Mouse (Mus musculus) kidney, adult 2 months (tissue): ENCODE data around the gene Fbxl17. TPM values are rescaled to one million over a fixed set of nuclear protein-coding genes. Genes with fewer than 3 reads are reported as not detected.

ENCODE experiments used
- DNase-seq: peaks from one replicate; pipeline ENCODE4 v3.0.0; 2021
- H3K27ac ChIP-seq: fragments of 200-500 bp; 2 replicates; pipeline ENCODE4 v1.5.1; 2012; ENCODE audit warnings: low read depth, low read length, control low read depth, inconsistent platforms; ENCODE audit not compliant: insufficient read depth
- H3K27me3 ChIP-seq: fragments of 200-500 bp; replicated peaks from 2 replicates; pipeline ENCODE4 v1.6.1; 2012; ENCODE audit warnings: mild to moderate bottlenecking, moderate library complexity, low read length, inconsistent platforms; ENCODE audit not compliant: control insufficient read depth, insufficient read depth
- H3K36me3 ChIP-seq: fragments of 200-500 bp; 2 replicates; pipeline ENCODE4 v1.6.1; 2012; ENCODE audit warnings: mild to moderate bottlenecking, moderate library complexity, low read length, inconsistent platforms; ENCODE audit not compliant: control insufficient read depth, insufficient read depth
- H3K4me1 ChIP-seq: fragments of 200-500 bp; 2 replicates; pipeline ENCODE4 v1.6.1; 2011; ENCODE audit warnings: low read length; ENCODE audit not compliant: control insufficient read depth, insufficient read depth
- H3K4me3 ChIP-seq: fragments of 200-500 bp; 2 replicates; pipeline ENCODE4 v1.5.1; 2011; ENCODE audit warnings: mild to moderate bottlenecking, low read depth, low read length, control low read depth; ENCODE audit not compliant: insufficient read depth
- CTCF ChIP-seq: fragments of 200-500 bp; conservative IDR thresholded peaks from 2 replicates; pipeline ENCODE4 v1.5.1; 2011; ENCODE audit warnings: low read depth, mild to moderate bottlenecking, control low read depth, low read length, moderate library complexity, mixed read lengths; ENCODE audit not compliant: insufficient read depth, insufficient read length
- POLR2A ChIP-seq: fragments of 200-500 bp; IDR thresholded peaks from one replicate; pipeline ENCODE4 v1.6.1; 2011; ENCODE audit warnings: low read depth, low read length, control low read depth
- WGBS: fragments of 180-500 bp; shearing (Covaris S2); methylation state at CpG from one replicate; pipeline ENCODE4 v1.1.7; 2018; 5-methylcytosine and 5-hydroxymethylcytosine counted together
- polyA plus RNA-seq: library from polyadenylated mRNA; depleted of rRNA; stranded (reverse); fragments of >200 nt; gene quantifications from 2 replicates; pipeline ENCODE4 v1.2.3, GENCODE M21; 2012

The Fbxl17 gene
- polyA plus RNA-seq, 1 experiment = 10.2 TPM

DNA sequence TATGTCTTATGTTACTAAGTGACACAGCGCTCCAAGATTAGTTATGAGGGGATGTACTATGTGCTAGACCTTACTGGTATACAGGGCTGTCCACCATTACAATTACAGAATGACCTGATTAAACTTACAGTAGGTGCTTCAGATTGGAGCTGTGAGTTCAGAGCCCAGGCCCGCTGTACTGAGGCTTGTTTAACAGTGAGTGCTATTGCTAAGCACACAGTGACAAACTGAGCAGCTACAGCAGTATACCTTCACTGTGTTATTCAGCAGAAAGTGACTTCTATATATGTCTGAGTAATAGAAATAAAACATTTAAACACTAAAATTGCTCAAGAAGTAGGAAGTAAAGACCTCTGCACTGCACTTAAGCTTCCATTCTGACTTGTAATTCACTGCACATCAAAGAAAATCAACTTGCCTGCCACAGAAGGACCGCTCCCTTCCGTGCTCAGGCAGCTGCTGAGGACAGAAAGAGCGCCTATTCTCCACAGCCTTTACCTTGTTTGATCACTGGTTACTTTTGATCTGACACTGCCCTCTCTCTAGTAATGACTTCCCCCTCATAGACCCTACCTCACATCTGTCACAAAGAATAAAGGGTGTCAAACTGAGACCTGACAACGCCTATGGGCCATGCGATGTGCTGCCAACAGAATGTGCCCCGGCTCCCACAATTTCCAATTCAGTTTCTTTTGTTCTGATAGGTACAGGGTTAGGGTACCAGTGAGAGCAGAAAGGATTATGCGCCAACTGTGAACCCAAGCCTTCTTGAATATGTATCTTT is 39.9 kb downstream of the Fbxl17 start:
- Histone ChIP-seq H3K36me3 (no peaks in the 10 kb centered on the region), H3K27me3 (no peaks in the 10 kb centered on the region), H3K27ac (no peak overlapping the region), H3K4me3 (no peak overlapping the region), H3K4me1 (0 out of 2 replicates have a peak, but pooled peaks cover 3% of the 10 kb centered on the region)
- WGBS = 84% methylated on average over 9 of the region's 9 CpGs
- DNase-seq = no peak
- TF ChIP-seq CTCF = no peak
- TF ChIP-seq POLR2A = no peak

DNA sequence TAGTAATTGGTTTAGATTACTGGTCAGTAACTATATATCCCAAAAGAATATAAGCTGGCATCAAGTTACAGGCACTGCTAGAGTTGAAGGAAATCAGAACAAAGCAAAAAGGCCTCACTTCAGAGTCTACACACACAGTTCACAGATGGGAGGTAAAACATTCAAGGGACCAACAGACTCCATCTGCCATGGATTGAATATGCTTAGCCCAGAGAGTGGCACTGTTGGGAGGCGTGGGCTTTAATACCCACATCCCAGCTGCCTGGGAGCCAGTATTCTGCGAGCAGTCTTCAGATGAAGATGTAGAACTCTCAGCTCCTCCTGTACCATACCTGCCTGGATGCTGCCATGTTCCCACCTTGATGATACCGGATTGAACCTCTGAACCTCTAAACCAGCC is 41.8 kb downstream of the Fbxl17 start:
- Histone ChIP-seq H3K4me1 (0 out of 2 replicates have a peak, but pooled peaks cover 3% of the 10 kb centered on the region), H3K27me3 (no peaks in the 10 kb centered on the region), H3K36me3 (no peaks in the 10 kb centered on the region), H3K27ac (no peak overlapping the region), H3K4me3 (no peak overlapping the region)
- DNase-seq = no peak
- TF ChIP-seq CTCF = no peak
- no peak for TF ChIP-seq POLR2A
- WGBS = 97% methylated on average over 3 of the region's 3 CpGs

DNA sequence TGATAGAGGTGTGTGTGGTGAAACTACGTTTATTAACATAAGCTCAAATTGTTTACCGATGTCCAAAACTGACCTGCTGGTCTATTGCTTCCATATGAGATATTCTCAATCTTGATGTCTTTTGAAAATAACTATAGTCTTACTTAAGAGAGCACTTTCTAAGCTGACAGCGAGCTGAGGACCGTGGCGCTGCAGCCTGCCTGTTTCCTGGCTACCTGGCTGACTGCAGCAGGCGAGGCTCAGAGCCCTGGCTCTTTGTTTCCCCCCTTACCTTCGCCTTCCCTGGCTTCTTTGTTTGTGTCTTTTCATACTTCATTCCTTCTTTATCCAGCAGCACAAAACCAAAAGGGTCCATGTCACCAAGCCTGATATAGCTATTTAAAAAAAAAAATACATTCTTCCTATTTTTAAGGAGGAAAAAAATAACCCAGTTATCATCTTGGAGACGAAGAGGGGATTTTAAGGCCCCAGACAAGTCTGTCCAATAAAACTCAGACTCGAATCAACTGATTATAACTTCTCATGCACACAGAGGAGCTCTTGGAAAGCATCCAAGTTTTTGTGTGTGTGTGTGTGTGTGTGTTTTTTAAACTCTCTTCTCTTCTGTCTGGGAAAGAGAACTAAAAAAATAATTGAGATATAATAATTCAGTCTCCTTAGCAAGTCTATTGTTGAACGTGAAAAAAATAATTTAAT is 48.4 kb downstream of the Fbxl17 start:
- 78% methylated on average over 10 of the region's 10 CpGs for WGBS
- no peak for DNase-seq
- Histone ChIP-seq H3K36me3 (no peaks in the 10 kb centered on the region), H3K27me3 (no peaks in the 10 kb centered on the region), H3K4me1 (no peaks in the 10 kb centered on the region), H3K27ac (no peak overlapping the region), H3K4me3 (no peak overlapping the region)
- no peak for TF ChIP-seq POLR2A
- no peak for TF ChIP-seq CTCF

DNA sequence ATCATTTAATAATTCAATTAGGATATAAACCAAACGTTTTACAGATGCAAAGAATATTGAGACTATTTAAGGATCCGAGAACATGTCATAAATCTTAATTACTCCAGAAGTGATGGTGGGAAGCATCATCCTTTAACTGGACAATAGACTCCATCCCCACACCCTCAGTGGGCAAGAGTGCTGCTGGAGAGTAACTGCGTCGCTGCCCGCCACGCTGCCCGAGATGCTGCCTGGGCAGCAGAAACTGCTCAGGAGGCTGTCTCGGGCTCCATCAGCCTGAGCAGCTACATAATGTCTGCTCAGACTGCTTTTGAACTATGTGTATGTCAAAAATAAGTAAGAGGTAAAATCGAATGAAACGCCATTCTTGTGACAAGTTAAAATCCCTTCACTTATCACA is 52.1 kb downstream of the Fbxl17 start:
- TF ChIP-seq CTCF (no peak), POLR2A (no peak)
- Histone ChIP-seq H3K36me3 (no peaks in the 10 kb centered on the region), H3K4me1 (no peaks in the 10 kb centered on the region), H3K27me3 (no peaks in the 10 kb centered on the region), H3K4me3 (no peak overlapping the region), H3K27ac (no peak overlapping the region)
- WGBS = 82% methylated on average over 10 of the region's 10 CpGs
- DNase-seq = no peak

DNA sequence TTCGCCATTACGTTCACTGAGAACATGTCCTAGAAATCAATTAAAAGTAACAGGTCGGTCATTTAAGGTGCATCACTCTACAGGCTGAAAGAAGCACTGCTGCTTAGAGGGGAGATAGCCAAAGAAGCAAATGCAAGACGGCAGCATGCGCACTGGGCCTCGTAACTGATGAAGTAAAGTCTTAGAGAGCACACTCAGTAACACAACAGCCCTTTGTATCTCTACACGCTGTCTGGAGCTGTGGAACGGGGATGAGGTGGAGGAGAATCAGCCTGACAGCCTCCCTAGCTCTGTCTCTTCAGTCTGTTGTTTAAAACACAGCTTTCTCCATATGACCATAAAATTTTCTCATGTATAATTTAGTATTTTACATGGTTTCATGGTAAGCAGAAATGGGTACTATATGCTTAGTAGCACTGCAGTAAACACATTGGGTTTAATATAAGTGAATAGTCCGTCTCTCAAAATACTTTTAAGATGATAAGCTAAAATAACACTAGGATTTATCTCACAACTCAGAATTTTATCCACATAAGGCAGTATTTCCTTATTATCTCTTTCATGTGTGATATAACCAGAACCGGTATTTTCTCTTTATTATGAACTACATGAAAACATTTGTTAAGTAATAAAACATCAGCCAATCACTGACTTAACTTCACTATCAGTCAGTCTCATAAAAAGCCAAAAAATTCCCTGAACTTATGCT is 52.7 kb downstream of the Fbxl17 start:
- no peak for DNase-seq
- WGBS = 90% methylated on average over 10 of the region's 10 CpGs
- Histone ChIP-seq H3K27me3 (no peaks in the 10 kb centered on the region), H3K4me3 (no peak overlapping the region), H3K27ac (no peak overlapping the region), H3K36me3 (no peaks in the 10 kb centered on the region), H3K4me1 (no peaks in the 10 kb centered on the region)
- TF ChIP-seq CTCF (no peak), POLR2A (no peak)

DNA sequence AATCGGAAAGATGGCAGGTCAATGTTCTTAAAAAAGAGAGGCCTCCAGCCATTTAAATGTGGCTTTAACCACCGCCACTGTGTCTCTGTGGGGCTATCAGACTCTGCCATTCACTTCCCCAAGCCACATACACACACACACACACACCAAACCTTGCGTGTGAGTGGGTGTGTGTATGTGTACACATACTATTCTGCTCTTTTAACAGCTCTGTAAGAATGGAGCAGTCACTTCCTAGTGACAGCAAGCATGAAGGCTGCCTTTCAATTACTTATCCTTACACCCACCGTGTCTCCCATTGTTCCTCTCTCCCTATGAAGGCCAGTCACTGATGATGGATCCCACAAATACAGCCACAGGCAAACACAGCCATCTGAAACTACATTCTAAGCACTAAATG is 54.6 kb downstream of the Fbxl17 start:
- DNase-seq = no peak
- TF ChIP-seq POLR2A (no peak), CTCF (no peak)
- H3K4me1 ChIP-seq = no peaks in the 10 kb centered on the region
- no peak overlapping the region for H3K27ac ChIP-seq
- no peak overlapping the region for H3K4me3 ChIP-seq
- no peaks in the 10 kb centered on the region for H3K27me3 ChIP-seq
- 95% methylated on average over 4 of the region's 4 CpGs for WGBS
- H3K36me3 ChIP-seq = no peaks in the 10 kb centered on the region

DNA sequence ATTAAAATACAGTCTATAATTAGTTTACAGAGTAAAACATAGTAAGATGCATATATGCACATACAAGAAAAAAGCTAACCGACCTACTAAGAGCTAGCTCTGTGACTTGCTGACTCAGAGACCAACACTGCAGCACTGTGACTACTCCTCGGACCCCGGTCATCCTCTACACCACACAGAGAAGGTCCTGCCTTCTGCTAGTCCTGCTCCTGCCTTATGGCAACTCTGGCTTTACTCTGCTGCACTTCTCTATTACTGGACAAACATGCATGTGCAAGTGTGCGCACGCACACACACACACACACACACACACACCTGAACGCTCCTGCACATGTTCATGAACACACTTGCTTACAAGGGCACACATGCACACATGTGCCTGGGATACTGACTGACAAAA is 62.4 kb downstream of the Fbxl17 start:
- DNase-seq = no peak
- Histone ChIP-seq H3K36me3 (no peaks in the 10 kb centered on the region), H3K27ac (no peak overlapping the region), H3K4me3 (no peak overlapping the region), H3K4me1 (no peaks in the 10 kb centered on the region), H3K27me3 (no peaks in the 10 kb centered on the region)
- TF ChIP-seq CTCF = no peak
- no peak for TF ChIP-seq POLR2A
- WGBS = 95% methylated on average over 6 of the region's 6 CpGs
